Mouse (Mus musculus): ENCODE measurements around the gene Kat8. TPM values are rescaled to one million over a fixed set of nuclear protein-coding genes. Genes with fewer than 3 reads are reported as not detected.
"Not testable (repeated sequence)": the region's sequence is repeated elsewhere in the genome, so short reads cannot be mapped to it uniquely, and the experiment has no call there.

Gene Kat8
- polyA plus RNA-seq, 1 experiment from 2014 or later, result 42.1 TPM

GRCm38 (mm10) chr7:127894480-127894879 is 17.8 kb upstream of the Kat8 start:
- peak overlapping the region; percentile 59; the same call in 1 of the 2 replicates for H3K9ac ChIP-seq
- peak overlapping the region; percentile 47; the same call in 1 of the 2 replicates for H3K4me3 ChIP-seq (replicated peaks; ENCODE audit: low read length)
- peaks cover 9% of the 10 kb centered on the region for H3K4me1 ChIP-seq (replicated peaks; ENCODE audit: control insufficient read depth, insufficient read depth, low read length)
- 93% methylated on average over 5 of the region's 5 CpGs for WGBS
- H3K36me3 ChIP-seq (replicated peaks; ENCODE audit: control insufficient read depth, insufficient read depth), result peaks cover 29% of the 10 kb centered on the region
- H3K27ac ChIP-seq, result no peak overlapping the region
- H3K27me3 ChIP-seq (ENCODE audit: control insufficient read depth, insufficient read depth, low read length), result no peaks in the 10 kb centered on the region
- peak overlapping the region; percentile 57 for H3K4me2 ChIP-seq (replicated peaks)
- ATAC-seq (ENCODE audit: low FRiP score) (no peak), DNase-seq (ENCODE audit: low spot score) (no peak)
- H3K9me3 ChIP-seq (ENCODE audit: control insufficient read depth, low read length), result no peaks in the 10 kb centered on the region

GRCm38 (mm10) chr7:127895442-127895841 is 16.9 kb upstream of the Kat8 start, which contains the start of the genes Gm21974 and Vkorc1:
Gene Gm21974, minus strand, starts transcription at chr7:127895454.
Gene Vkorc1, minus strand, starts transcription at chr7:127895617.
- peaks cover 21% of the 10 kb centered on the region for H3K36me3 ChIP-seq (replicated peaks; ENCODE audit: control insufficient read depth, insufficient read depth)
- DNase-seq (ENCODE audit: low spot score) (peak; percentile 93), ATAC-seq (ENCODE audit: low FRiP score) (peak; percentile 98)
- H3K27ac ChIP-seq, result peak within 1 kb of the TSS; percentile 48
- no peaks in the 10 kb centered on the region for H3K9me3 ChIP-seq (ENCODE audit: control insufficient read depth, low read length)
- peak within 1 kb of the TSS; percentile 47 for H3K4me3 ChIP-seq (replicated peaks; ENCODE audit: low read length)
- WGBS, result under 1% methylated on average over 26 of the region's 26 CpGs
- H3K4me2 ChIP-seq (replicated peaks), result peak within 1 kb of the TSS; percentile 57
- H3K27me3 ChIP-seq (ENCODE audit: control insufficient read depth, insufficient read depth, low read length), result no peaks in the 10 kb centered on the region
- peak within 1 kb of the TSS; percentile 59 for H3K9ac ChIP-seq
- peaks cover 9% of the 10 kb centered on the region for H3K4me1 ChIP-seq (replicated peaks; ENCODE audit: control insufficient read depth, insufficient read depth, low read length)

GRCm38 (mm10) chr7:127895891-127896290 is 16.4 kb upstream of the Kat8 start:
- H3K27ac ChIP-seq, result not testable (repeated sequence)
- WGBS, result 70% methylated on average over 7 of the region's 7 CpGs

GRCm38 (mm10) chr7:127896384-127896783 is 15.9 kb upstream of the Kat8 start:
- Histone ChIP-seq H3K27ac (no peak overlapping the region), H3K9ac (no peak overlapping the region), H3K4me3 (replicated peaks; ENCODE audit: low read length) (no peak overlapping the region), H3K36me3 (replicated peaks; ENCODE audit: control insufficient read depth, insufficient read depth) (peaks cover 17% of the 10 kb centered on the region), H3K4me1 (replicated peaks; ENCODE audit: control insufficient read depth, insufficient read depth, low read length) (peaks cover 9% of the 10 kb centered on the region), H3K27me3 (ENCODE audit: control insufficient read depth, insufficient read depth, low read length) (no peaks in the 10 kb centered on the region), H3K4me2 (replicated peaks) (no peak overlapping the region), H3K9me3 (ENCODE audit: control insufficient read depth, low read length) (no peaks in the 10 kb centered on the region)
- WGBS, result 65% methylated on average over 13 of the region's 13 CpGs
- ATAC-seq (ENCODE audit: low FRiP score) (no peak), DNase-seq (ENCODE audit: low spot score) (peak; percentile 53)

More at GRCm38 (mm10) chr7:127895891-127896290, 16.4 kb upstream of the Kat8 start:
- H3K4me1 ChIP-seq (replicated peaks; ENCODE audit: control insufficient read depth, insufficient read depth, low read length); ATAC-seq (ENCODE audit: low FRiP score); H3K9ac ChIP-seq; DNase-seq (ENCODE audit: low spot score); H3K9me3 ChIP-seq (ENCODE audit: control insufficient read depth, low read length); H3K27me3 ChIP-seq (ENCODE audit: control insufficient read depth, insufficient read depth, low read length); H3K4me3 ChIP-seq (replicated peaks; ENCODE audit: low read length): not testable (repeated sequence)
- Histone ChIP-seq H3K36me3 (replicated peaks; ENCODE audit: control insufficient read depth, insufficient read depth) (peaks cover 21% of the 10 kb centered on the region), H3K4me2 (replicated peaks) (peak overlapping the region; percentile 57; the same call in 1 of the 2 replicates)

- Histone ChIP-seq H3K4me1 (replicated peaks; ENCODE audit: control insufficient read depth, insufficient read depth, low read length) (peaks cover 9% of the 10 kb centered on the region), H3K36me3 (replicated peaks; ENCODE audit: control insufficient read depth, insufficient read depth) (peaks cover 13% of the 10 kb centered on the region), H3K27ac (no peak overlapping the region), H3K4me2 (replicated peaks) (no peak overlapping the region), H3K4me3 (replicated peaks; ENCODE audit: low read length) (no peak overlapping the region), H3K9ac (no peak overlapping the region), H3K9me3 (ENCODE audit: control insufficient read depth, low read length) (no peaks in the 10 kb centered on the region), H3K27me3 (ENCODE audit: control insufficient read depth, insufficient read depth, low read length) (no peaks in the 10 kb centered on the region)
- ATAC-seq (ENCODE audit: low FRiP score) (no peak), DNase-seq (ENCODE audit: low spot score) (no peak)
- 93% methylated on average over 7 of the region's 7 CpGs for WGBS
Observed at GRCm38 (mm10) chr7:127897542-127897941, 14.8 kb upstream of the Kat8 start.

- Histone ChIP-seq H3K9me3 (ENCODE audit: control insufficient read depth, low read length) (no peaks in the 10 kb centered on the region), H3K4me2 (replicated peaks) (no peak overlapping the region), H3K27me3 (ENCODE audit: control insufficient read depth, insufficient read depth, low read length) (no peaks in the 10 kb centered on the region), H3K27ac (no peak overlapping the region), H3K9ac (no peak overlapping the region), H3K4me3 (replicated peaks; ENCODE audit: low read length) (no peak overlapping the region), H3K4me1 (replicated peaks; ENCODE audit: control insufficient read depth, insufficient read depth, low read length) (peaks cover 9% of the 10 kb centered on the region), H3K36me3 (replicated peaks; ENCODE audit: control insufficient read depth, insufficient read depth) (0 out of 2 replicates have a peak, but pooled peaks cover 5% of the 10 kb centered on the region)
- DNase-seq (ENCODE audit: low spot score) (no peak), ATAC-seq (ENCODE audit: low FRiP score) (no peak)
- WGBS, result 39% methylated on average over 10 of the region's 10 CpGs
Observed at GRCm38 (mm10) chr7:127898179-127898956, 13.9 kb upstream of the Kat8 start.

GRCm38 (mm10) chr7:127899997-127900396 is 12.3 kb upstream of the Kat8 start:
- H3K27me3 ChIP-seq (ENCODE audit: control insufficient read depth, insufficient read depth, low read length), result no peaks in the 10 kb centered on the region
- H3K9me3 ChIP-seq (ENCODE audit: control insufficient read depth, low read length), result no peaks in the 10 kb centered on the region
- WGBS, result 53% methylated on average over 7 of the region's 7 CpGs
- H3K36me3 ChIP-seq (replicated peaks; ENCODE audit: control insufficient read depth, insufficient read depth), result no peaks in the 10 kb centered on the region
- H3K27ac ChIP-seq, result no peak overlapping the region
- H3K4me1 ChIP-seq (replicated peaks; ENCODE audit: control insufficient read depth, insufficient read depth, low read length), result peaks cover 7% of the 10 kb centered on the region
- DNase-seq (ENCODE audit: low spot score), result no peak
- no peak overlapping the region for H3K4me3 ChIP-seq (replicated peaks; ENCODE audit: low read length)
- H3K9ac ChIP-seq, result no peak overlapping the region
- no peak overlapping the region for H3K4me2 ChIP-seq (replicated peaks)
- no peak for ATAC-seq (ENCODE audit: low FRiP score)

GRCm38 (mm10) chr7:127901772-127902171 is 10.5 kb upstream of the Kat8 start:
- peaks cover 6% of the 10 kb centered on the region for H3K36me3 ChIP-seq (replicated peaks; ENCODE audit: control insufficient read depth, insufficient read depth)
- H3K27me3 ChIP-seq (ENCODE audit: control insufficient read depth, insufficient read depth, low read length), result no peaks in the 10 kb centered on the region
- peaks cover 7% of the 10 kb centered on the region for H3K4me1 ChIP-seq (replicated peaks; ENCODE audit: control insufficient read depth, insufficient read depth, low read length)
- DNase-seq (ENCODE audit: low spot score) (no peak), ATAC-seq (ENCODE audit: low FRiP score) (no peak)
- H3K4me3 ChIP-seq (replicated peaks; ENCODE audit: low read length), result no peak overlapping the region
- H3K4me2 ChIP-seq (replicated peaks), result no peak overlapping the region
- H3K9ac ChIP-seq, result no peak overlapping the region
- 63% methylated on average over 2 of the region's 2 CpGs for WGBS
- no peak overlapping the region for H3K27ac ChIP-seq
- H3K9me3 ChIP-seq (ENCODE audit: control insufficient read depth, low read length), result no peaks in the 10 kb centered on the region

- Histone ChIP-seq H3K9me3 (ENCODE audit: control insufficient read depth, low read length) (no peaks in the 10 kb centered on the region), H3K4me3 (replicated peaks; ENCODE audit: low read length) (peak within 1 kb of the TSS; percentile 50), H3K4me1 (replicated peaks; ENCODE audit: control insufficient read depth, insufficient read depth, low read length) (peaks cover 7% of the 10 kb centered on the region), H3K27me3 (ENCODE audit: control insufficient read depth, insufficient read depth, low read length) (no peaks in the 10 kb centered on the region), H3K27ac (peak within 1 kb of the TSS; percentile 77), H3K36me3 (replicated peaks; ENCODE audit: control insufficient read depth, insufficient read depth) (peaks cover 30% of the 10 kb centered on the region), H3K9ac (peak within 1 kb of the TSS; percentile 77), H3K4me2 (replicated peaks) (peak within 1 kb of the TSS; percentile 81)
- peak; percentile 83 for DNase-seq (ENCODE audit: low spot score)
- WGBS, result 10% methylated on average over 38 of the region's 38 CpGs
- ATAC-seq (ENCODE audit: low FRiP score), result peak; percentile 90
Observed at GRCm38 (mm10) chr7:127903971-127904796, 8.1 kb upstream of the Kat8 start, which contains the start of gene Bckdk. Gene Bckdk, plus strand, starts transcription at chr7:127904082.

Data from hindbrain, embryonic 14.5 days (tissue).